ENCODE assay signal across 8 mouse cellular contexts in genomic region chr16:4557949-4558348, GRCm38 (mm10). TPM values are rescaled to one million over a fixed set of nuclear protein-coding genes. Genes with fewer than 3 reads are reported as not detected.
DNase-seq lines count a peak whose midpoint lies in the region; ATAC-seq and TF ChIP-seq lines count a peak whose summit lies in the region.

No protein-coding gene starts in this region.

- peak; percentile 87 for DNase-seq in gastrocnemius, adult 2 months
- peak; percentile 53 for DNase-seq in left cerebral cortex, adult 11 months (ENCODE audit: low spot score)
- peak; percentile 66 for DNase-seq in lung, postnatal 25 days (ENCODE audit: low spot score)
- peak; percentile 52 for DNase-seq in retina, embryonic 14.5 days (ENCODE audit: low spot score)
- DNase-seq in thymus, postnatal 4 days: peak; percentile 79

- 0% methylated on average over 19 of the region's 19 CpGs for WGBS in hindbrain, embryonic 16.5 days

- peak overlapping the region; percentile 83 for H3K9ac ChIP-seq in hindbrain, embryonic 16.5 days (ENCODE audit: low read depth, low read length)

- intact Hi-C loops in gastrocnemius, adult 2 months (cut with DNase I): no loop called here

- H3K4me2 ChIP-seq in hindbrain, embryonic 16.5 days (ENCODE audit: low read length): peak overlapping the region; percentile 89

- no peaks in the 10 kb centered on the region for H3K9me3 ChIP-seq in hindbrain, embryonic 16.5 days (ENCODE audit: control insufficient read depth, low read length)

- H3K4me3 ChIP-seq in gastrocnemius, adult 2 months: peak overlapping the region; percentile 89
- peak overlapping the region; percentile 73 for H3K4me3 ChIP-seq in hindbrain, embryonic 16.5 days (ENCODE audit: low read length)

- peak; percentile 65 for ATAC-seq in activated CD4-positive, CD25-positive, alpha-beta regulatory T cell, adult 4 months
- ATAC-seq in common myeloid progenitor, adult 5-6 weeks (replicated peaks; ENCODE audit: low read depth, poor library complexity, severe bottlenecking): peak; percentile 40
- ATAC-seq in hindbrain, embryonic 16.5 days: peak; percentile 32

- no peaks in the 10 kb centered on the region for H3K36me3 ChIP-seq in hindbrain, embryonic 16.5 days (ENCODE audit: control insufficient read depth, insufficient read depth, low read length)

- peak overlapping the region; percentile 97 for H3K27ac ChIP-seq in gastrocnemius, adult 2 months
- peak overlapping the region; percentile 96 for H3K27ac ChIP-seq in hindbrain, embryonic 16.5 days (ENCODE audit: low read depth, low read length)

- H3K4me1 ChIP-seq in hindbrain, embryonic 16.5 days (ENCODE audit: control insufficient read depth, insufficient read depth, low read depth, low read length): peaks cover 10% of the 10 kb centered on the region

- no peak for TF ChIP-seq CTCF in gastrocnemius, adult 2 months (IDR thresholded peaks at IDR 0.05)

- H3K27me3 ChIP-seq in hindbrain, embryonic 16.5 days (replicated peaks; ENCODE audit: control insufficient read depth, insufficient read depth, low read length): no peaks in the 10 kb centered on the region

RNA-seq across cellular contexts. Expression of gene Tfap4, which starts 1.7 kb away (rescaled TPM):
- 1 to 10 TPM; 4.1 to 6.2 TPM for polyA plus RNA-seq in activated CD4-positive, CD25-positive, alpha-beta regulatory T cell, adult 4 months (2017; shearing (Covaris generic))
- total RNA-seq in common myeloid progenitor, adult 5-6 weeks (2017): 53.1 and 60.7 TPM in 2 replicates
- total RNA-seq in gastrocnemius, adult 2 months (2021): 1 to 10 TPM; 3.0 to 5.1 TPM
- polyA plus RNA-seq in hindbrain, embryonic 16.5 days (2015; fragmentation: Nextera tagmentation; extraction: Ambion mirVana): 8.5 and 10.6 TPM in 2 replicates

RNA-seq across cellular contexts. Expression of gene Srl, which starts 16.3 kb away (rescaled TPM):
- 1 to 10 TPM in 1 of 2 experiments, under 1 TPM in 1; 0.20 to 1.9 TPM for polyA plus RNA-seq in activated CD4-positive, CD25-positive, alpha-beta regulatory T cell, adult 4 months (2017; shearing (Covaris generic))
- total RNA-seq in common myeloid progenitor, adult 5-6 weeks (2017): 14.1 and 23.1 TPM in 2 replicates
- total RNA-seq in gastrocnemius, adult 2 months (2021): 1,000 to 10,000 TPM; 1,026 to 1,225 TPM
- polyA plus RNA-seq in hindbrain, embryonic 16.5 days (2015; fragmentation: Nextera tagmentation; extraction: Ambion mirVana): 16.3 and 27.7 TPM in 2 replicates

RNA-seq across cellular contexts. Expression of gene Glis2, which starts 36.6 kb away (rescaled TPM):
- polyA plus RNA-seq in activated CD4-positive, CD25-positive, alpha-beta regulatory T cell, adult 4 months (2017; shearing (Covaris generic)): under 1 TPM in 1 of 2 experiments, not detected in 1; 0.71 TPM
- 2.9 and 5.8 TPM in 2 replicates for total RNA-seq in common myeloid progenitor, adult 5-6 weeks (2017)
- 1 to 10 TPM; 5.2 to 6.9 TPM for total RNA-seq in gastrocnemius, adult 2 months (2021)
- 13.0 and 14.2 TPM in 2 replicates for polyA plus RNA-seq in hindbrain, embryonic 16.5 days (2015; fragmentation: Nextera tagmentation; extraction: Ambion mirVana)

Comparison
In these comparisons a context has a peak if more than half of its experiments do, and no peak if none do; other contexts are left out.
1. Peak in every context shown above with its lines: DNase-seq, ATAC-seq, H3K4me3 ChIP-seq and H3K27ac ChIP-seq.
2. RNA of gene Srl, which starts 16.3 kb away (total RNA-seq): 1,026 to 1,225 TPM in gastrocnemius, adult 2 months; 14.1 to 23.1 TPM in common myeloid progenitor, adult 5-6 weeks; every median in the first group is over 10 times any median in the second.